Mouse (Mus musculus) cerebellum, postnatal 10 days (tissue): ENCODE measurements around the gene Aldh1b1.

ENCODE experiments used
- DNase-seq, 2 experiments: peaks; one replicate each; pipeline ENCODE4 v3.0.0; 2021; ENCODE audit warnings: mixed read lengths in 2 of 2

The Aldh1b1 gene

DNA sequence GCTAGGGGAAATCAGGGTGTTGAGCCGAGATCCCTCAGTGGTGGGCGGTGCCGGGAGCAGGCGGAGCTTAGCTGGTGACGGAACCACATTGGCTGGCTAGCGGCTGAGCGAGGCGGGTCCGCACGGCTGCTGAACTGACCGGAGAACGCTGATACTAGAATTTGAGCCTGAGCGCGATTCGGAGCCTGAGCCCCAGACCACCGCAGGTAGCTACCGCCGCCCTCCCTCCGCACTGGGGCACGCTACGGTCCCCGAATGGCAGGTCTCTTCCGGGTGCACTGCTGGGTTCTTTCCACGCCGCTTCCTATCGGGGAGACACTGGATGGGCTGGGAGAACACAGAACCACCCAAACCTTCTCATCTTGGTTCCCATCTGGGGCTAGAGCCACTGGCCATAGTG is at the start of gene Aldh1b1:
TSS of gene Aldh1b1 (plus strand) at position 59 of the 400 bp plus-strand sequence.
- peak; percentile 77 to 87 for DNase-seq

DNA sequence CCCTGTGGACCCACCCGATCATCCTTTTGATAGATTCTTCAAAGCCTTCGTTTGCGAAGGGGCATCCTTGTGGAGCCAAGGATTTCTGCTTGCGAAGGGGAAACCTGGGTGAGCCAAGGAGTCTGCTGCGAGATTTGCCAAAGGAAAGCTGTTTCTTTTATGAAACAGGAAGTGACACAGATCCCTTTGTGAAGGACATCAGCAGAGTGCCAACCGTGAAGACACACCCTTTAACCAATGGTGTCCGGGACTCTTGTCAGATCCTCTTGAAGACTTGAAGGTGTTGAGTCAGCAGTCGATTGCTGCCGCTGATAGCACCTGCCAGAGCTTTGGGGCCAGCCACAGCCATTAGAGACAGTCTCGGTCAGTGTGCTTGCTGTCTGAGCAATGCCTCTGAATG is 49.4 kb upstream of the Aldh1b1 start:
- no peak for DNase-seq

DNA sequence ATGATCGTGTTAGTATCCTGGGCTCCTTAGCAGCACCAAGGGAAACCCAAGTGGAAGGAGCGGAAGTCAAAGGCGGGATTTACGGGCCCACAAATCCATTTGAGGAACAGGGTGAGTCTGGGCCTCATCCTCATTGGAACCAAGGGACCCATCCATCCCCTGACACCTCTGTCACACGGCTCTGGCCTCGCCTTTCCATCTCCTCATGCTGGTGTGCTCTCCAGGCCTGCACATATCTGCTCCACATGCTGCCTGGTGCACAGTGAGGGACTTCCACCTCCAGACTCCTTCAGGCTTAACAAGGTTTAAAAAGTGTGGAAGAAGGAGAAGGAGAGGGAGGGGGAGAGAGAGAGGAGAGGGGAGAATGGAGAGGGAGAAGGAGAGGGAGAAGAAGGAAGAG is 48.3 kb upstream of the Aldh1b1 start:
- DNase-seq, result no peak

DNA sequence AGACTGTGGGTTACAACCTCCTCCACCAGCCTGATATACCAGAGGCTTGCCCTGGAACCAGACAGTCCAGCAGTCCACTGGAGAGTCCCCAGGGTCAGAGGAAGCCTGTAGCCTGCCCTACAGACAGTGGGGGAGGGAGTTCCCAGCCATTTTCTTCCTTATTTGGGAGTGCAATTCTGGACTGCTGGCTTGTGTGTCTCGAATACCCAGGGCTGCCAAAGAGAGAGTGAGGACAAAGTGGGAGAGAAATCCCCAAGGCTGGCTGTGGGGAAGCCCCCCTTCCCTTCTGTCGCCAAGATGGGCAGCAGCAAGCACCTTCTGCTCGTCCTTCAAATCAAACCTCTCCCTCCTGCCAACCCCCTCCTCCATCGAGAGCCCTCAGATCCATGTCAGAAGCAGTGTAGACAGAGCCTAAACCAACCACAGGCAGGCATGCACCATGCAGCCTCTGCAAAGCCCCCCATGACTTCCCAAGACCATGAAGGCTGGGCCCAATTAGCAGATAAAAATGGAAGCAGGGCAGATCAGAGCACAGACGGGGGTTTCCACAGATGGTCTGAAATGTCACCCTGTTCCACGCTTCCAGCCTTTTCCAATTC is 45.5 kb upstream of the Aldh1b1 start:
- DNase-seq, result peak; percentile 71 to 84

DNA sequence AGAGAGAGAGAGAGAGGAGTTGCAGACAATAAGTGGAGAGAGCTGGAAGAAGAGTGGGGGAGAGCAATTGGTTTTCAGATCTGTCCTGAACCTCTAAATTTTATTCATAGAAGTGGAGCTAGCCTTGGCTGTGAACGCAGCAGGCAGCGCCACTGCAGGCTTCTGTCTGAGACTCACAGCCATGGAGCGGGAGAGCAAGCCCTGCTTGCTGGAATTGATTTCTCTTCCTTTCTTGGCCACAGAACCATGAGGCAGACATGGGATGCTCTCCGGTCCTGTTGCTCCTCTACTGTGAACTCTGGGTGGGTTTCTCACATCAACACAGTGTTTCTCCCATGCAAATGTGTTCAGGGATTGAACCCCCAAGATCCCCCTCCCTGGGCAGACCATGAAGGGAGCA is 44.7 kb upstream of the Aldh1b1 start:
- peak; percentile 38 to 51 for DNase-seq

DNA sequence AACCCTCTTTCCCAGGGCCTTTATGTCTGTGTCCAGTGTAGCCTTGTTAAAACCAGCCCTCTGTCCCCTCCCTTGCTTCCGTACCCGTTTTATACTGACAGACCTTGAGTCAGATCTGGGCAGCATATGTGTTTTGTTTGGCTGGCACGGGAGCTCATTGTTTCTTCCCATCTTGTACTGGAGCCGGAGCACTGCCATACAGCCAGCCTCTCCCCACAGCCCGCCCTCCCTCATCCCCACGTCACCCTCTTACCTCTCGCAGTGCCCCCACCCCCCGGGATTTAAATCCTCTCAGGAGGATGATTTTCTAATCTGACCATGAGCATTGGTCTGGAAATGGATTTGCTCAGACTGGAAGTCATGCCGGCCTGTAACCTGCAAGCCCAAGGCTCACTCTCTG is 43.7 kb upstream of the Aldh1b1 start:
- peak; percentile 71 to 81 for DNase-seq

DNA sequence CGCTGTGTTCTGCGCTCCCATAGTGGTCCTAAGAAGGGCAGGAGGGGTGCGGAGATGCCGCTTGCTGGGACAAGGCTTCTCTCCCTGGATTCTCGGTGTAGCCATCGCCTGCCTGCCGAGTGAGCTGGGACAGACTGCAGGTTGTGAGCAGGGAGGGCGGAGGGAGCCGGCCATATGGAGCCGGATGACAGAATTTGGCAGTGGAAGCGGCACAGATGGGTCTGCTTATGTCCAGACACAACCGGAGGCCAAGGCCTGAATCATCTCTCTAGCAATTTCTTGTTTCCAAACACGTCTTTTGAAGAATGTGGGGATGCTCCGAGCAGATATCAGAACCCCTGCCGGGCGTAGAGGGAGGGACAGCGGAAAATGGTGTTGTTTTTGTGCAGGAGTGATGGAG is 42.9 kb upstream of the Aldh1b1 start:
- peak; percentile 96 to 97 for DNase-seq

DNA sequence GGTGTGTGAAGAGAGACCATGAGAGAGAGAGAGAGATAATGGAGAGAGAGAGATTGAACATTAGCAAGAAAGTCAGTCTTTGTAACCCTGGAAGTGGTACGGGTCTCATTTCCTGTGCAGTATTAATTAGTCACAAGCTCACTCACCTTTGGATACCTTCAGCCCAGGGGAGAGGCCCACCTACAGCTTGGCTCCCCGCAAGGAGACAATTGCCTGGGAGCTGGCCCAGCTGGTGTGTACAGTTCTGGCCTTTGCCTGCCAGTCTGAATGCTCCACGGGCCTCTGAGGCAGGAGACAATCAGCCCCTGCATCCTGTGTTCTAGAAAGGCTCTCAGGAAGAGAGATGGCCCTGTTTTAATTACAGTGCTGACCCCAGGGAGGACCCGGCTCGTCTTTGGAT is 40.9 kb upstream of the Aldh1b1 start:
- no peak for DNase-seq

DNA sequence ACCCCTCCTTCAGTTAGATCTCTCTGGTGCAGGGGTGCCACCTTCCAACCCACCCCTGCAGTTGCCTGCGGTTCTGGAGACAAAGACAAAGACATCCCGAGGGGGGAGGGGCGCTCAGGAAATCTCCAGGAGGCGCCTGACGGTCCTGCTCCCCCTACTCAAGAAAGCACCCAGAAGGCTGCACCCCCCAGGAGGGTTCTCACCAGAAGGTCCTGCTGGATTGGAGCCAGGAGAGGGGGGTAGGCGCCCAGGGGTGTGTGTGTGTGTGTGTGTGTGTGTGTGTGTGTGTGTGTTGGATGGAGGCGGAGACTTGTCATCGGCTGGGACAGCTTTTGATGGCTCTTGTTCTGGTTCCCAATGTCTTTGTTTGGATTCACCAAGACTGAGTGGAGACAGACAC is 39.4 kb upstream of the Aldh1b1 start:
- DNase-seq, result peak in 1 of 2 experiments; percentile 49

DNA sequence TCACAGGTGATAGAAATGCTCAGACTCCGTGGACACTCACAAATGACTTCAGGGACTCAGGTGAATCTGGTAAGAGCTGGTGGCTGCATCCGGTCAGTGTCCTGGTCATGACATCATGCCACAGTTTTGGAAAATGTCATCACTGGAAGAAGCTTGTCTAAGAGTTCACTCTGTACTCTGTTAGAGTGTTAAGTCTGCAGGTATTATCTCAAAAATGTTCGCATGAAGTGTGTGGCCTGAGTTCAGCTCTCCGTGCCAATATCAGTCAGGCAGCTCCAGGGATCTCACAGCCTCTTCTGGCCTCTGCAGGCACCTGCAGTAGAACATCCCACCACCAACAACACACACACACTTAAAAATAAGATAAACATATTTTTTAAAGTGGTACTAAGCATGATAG is 36.2 kb upstream of the Aldh1b1 start:
- DNase-seq, result no peak

DNA sequence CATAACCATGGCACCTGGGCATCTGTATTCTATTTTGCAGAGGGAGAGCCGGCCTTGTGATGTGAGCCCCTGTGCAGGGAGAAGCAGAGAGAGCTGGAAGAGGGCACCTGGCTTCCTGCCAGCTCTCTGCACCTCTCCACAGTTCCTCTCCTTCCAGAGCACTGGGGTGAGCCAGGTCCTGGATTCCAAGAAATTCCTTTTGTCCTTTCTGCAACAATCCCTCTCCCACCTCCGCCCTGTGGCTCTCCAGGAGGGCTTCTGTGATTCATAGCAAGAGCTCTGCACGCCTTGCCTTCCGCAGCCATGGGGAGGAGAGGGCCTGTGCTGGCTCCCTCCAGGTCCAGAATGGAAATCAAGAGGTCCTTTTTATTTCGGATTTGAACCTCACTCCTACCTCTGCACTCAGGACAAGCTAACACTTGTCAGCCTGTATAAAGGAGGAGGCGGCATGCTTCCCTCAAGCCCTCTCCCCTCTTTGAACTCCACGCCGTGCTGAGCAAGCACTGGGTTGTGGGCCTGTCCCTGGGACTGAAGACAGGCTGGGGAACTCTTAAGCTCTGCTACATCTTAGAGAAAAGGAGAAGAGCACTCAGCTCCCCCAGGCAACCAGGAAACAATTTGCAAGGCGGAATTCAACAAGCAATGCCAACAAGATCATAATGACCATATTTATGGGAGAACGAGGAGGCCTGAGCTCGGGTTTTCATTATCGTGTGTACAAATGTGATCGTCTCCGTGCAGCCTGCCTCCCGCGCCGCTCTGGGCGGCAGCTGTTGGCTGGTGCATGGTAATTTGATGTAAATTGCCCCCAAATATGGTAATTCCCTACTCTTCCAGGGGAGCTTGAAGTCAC is 35.3 kb upstream of the Aldh1b1 start:
- DNase-seq, result peak; percentile 57 to 62

DNA sequence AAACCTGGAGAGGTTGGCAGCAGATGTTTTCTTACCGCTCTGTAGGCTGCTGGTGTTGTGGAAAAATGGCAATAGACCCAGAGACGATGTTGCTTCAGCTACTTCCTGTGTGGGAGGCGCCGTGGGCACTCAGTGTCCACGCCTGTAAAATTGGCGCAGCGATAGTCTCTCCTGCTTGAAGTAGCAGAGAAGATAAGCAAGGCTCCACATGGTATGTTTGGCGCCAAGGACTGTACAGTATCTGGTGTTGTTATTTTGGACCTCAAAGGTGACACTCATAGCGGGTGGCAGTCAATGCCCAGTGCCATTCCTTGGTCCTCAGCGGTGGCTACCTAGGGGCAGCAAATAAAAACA is 34.7 kb upstream of the Aldh1b1 start:
- no peak for DNase-seq

DNA sequence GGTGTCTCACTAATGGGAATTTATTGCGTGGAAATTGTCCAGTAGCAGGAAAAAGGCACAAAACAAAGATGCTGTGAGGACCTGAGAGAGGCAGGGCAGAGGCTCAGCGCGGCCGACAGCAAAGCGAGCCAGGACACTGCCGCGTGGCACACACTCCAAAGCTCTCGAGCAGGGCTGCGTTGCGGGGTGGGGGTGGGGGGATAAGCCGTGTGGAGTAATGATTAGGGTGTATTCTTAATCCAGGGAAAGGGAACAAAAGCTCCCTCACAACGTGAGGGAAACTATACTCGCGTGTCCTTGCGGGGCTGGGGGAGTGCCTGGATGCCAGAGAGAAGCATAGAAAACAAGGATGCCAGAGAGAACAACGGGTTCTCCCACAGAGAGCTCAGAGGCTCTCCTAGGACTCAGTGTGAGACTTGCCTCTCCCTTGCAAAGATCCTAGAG is 33.7 kb upstream of the Aldh1b1 start:
- DNase-seq, result peak; percentile 43 to 61

DNA sequence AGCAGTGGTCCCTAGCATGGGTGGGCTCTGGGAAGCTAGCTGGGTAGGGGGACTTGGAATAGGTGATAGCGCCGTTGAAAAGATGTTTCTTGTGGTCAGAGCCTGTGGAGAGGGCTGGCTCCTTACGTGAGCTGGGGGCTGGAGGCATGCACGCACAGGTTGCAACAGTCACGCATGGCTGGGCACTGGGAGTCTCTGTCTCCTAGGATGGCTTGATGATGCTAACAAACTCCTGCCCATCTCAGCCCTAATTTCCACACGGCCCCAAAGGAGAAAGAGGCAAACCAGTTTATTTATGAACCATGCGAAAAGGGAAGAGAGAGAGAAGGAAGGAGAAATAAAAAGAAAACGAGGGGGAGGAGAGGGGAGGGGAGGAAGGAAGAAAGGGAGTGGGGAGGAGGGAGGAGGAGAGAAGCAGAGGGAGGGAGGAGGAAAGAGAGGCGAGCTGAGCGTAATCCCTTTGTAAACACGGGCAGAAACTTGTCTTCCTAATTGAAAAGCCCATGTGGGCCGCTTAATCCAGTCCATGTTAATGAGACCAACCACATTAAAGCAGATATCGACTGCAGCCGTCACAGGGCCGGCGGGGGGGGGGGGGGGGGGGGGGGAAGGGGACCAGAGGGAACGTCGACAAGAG is 33.1 kb upstream of the Aldh1b1 start:
- DNase-seq, result peak; percentile 52 to 74

DNA sequence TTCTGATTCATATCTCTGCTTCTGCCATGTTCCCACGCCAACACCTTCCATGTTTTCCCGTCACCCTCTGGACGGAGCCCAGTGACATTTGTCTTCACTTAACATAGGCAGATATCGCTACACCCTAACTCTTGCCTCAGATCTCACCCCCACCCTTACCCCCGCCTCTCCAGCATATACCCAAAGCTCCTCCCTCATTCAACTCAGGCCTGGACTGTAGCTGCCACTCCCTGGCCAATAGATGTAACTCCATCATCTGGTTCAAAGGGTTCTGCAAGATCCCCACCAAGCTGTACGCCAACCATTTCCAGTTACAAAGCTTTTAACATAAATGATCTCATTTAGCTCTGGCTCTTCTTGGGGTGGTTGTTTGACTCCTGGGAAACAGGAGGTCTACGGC is 32.0 kb upstream of the Aldh1b1 start:
- no peak for DNase-seq

DNA sequence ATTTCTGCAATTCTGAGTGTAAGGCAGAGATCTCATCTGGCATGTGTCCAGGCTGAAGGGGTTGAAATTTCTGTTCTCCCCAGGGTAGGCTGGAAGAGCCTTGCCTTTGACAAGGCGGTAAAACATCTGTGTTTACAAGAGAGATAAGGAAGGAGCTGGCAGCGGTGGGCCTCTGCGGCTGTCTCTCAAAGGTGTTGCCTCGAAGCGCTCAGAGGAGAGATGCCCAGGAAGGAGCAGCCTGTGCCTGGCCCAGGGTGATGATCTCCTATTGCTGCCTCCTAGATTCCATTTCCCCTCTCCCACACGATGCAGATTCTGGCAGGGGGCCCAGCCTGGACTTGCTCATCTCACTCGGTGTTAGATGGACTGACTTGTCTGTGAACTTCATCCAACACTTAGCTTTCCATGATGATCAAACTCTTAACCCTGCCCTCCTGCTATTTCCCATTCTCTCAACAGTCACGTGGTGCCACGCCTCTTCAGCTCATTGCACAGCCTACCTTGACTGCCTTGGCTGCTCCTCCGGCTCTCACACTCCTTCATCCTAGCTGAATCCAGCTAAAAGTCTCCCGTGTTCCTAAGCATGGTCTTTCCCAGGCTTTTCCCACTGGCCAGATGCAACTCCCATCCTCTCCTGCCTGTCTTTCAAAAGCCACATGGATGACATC is 30.8 kb upstream of the Aldh1b1 start:
- peak; percentile 58 to 65 for DNase-seq

DNA sequence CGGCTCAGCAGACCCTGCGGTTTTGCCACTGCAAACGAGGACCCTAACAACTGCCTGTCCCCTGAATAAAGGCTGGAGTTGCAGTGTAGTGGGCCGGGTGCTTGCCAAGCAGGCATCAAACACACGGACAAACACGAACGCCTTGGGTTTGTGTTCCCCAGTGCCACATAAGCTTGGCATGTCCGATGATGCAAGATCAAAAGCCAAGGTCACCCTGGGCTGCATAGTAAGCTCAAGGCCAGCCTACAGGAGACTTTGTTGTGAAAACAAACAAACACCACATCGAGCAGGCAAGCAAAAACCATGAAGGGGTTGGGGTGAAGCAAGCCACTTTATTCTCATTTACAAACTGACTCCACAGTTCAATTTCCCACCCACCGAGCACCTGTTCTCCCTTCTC is 29.7 kb upstream of the Aldh1b1 start:
- no peak for DNase-seq

DNA sequence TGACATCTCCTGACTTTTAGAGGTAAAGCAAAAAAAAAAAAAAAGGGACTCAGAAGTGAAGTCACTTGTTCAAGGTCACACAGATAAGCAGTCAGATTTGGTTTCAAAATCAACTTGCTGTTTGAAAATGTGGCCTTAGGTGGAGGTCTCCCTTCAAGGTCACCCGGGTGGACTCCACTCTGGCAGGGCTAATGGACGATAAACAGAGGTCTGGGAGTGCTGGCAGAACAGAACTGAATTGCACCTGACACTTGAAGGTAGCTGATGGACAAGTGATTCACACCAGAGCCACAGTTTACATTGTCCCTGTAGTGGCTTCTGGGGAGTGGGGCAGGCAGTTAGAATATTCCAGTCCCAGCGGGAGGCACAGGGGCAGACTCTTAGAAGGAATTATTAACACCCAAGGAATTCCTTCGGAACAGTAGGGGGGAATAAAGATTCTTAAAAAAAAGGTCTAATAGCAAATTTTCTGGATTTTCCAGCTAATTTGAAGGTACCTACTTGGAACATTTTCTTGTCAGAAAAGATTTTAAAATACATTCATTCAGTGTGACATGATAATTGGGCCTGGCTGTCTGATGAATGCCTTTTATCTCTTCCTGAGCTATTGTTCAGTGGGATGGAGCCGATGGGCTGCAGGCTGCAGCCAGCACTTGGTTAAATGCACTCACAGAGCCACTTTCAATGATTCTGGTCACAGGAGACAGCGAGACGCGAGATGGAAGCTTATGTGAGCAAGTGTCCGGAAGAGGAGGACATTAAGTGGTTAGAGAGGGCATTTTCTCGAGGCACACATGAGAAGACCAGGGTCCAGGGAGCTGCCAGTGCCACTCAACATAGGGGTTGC is 28.8 kb upstream of the Aldh1b1 start:
- DNase-seq, result no peak

DNA sequence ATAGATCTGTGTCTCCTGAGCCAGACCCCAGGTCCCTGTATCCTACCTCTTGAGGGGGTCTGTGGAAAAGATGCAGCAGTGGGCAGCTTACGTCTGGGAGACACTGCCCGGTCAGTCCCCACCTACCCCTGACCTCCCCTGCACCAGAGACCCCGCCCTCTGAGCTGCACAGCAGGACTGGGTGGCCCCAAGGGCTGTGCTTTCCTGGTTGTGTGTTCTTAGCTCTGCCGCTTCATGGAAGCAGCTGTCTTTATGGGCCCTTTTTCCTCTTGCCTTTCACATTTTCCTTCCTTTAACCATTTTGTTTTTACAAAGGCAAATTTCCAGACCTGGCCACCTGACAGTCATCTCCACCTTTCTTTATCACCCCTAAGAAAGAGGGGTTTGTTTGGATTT is 28.2 kb upstream of the Aldh1b1 start:
- no peak for DNase-seq

DNA sequence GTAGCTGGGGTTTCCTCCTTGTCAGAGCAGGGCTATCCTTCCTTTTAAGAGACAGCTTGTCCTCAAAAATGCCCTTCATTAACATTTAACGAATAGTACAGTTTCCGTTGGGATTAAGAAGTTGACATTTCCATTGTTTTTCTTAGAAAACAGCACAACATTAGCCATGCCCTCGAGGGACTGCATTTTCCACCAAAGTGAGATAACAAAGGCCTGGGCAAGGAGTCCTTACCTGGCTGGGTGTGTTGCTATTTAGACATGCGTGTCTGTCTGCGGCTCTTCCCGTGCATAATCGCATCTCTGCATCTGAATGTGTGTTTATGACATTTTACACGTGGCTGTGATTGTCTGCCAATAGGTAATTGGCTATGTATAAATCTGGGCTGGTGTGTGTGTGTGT is 27.6 kb upstream of the Aldh1b1 start:
- DNase-seq, result no peak

DNA sequence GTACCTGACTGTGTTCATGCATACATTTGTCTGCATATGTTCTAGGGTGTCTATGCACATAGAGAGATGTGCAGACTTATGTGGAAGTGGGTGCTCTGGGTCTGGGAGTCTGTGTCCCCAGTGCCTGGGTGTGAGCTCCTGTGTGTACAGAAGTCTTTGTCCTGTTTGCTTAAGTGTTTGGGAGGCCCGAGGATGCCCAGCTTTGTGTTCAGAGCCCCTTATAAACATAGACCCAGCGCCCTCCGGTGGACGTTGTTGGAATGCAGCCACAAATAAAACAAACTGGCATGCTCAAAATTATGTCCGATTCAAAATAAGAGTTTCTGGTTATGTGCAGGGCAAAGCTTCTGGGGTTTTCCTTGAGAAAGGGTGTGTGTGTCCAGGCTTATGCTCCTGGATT is 27.2 kb upstream of the Aldh1b1 start:
- DNase-seq, result peak; percentile 79 to 82

DNA sequence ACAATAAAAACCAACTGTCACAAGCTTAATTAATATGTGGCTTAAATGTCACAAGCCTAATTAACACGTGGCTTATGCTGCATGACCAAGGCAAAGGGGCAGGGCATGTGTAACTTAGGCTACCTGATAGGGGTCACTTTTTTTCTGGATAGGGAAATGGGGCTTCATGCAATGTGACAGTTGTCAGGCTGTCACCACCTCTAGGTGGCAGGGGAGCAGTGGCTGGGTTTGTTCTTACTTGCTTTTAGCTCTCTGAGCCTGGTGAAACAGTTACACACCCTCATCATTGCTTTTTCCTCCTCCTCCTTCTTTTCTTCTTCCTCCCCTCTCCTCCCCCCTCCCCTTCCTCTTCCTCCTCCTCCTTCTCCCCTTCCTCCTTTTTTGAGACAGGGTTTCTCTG is 15.2 kb upstream of the Aldh1b1 start:
- no peak for DNase-seq

DNA sequence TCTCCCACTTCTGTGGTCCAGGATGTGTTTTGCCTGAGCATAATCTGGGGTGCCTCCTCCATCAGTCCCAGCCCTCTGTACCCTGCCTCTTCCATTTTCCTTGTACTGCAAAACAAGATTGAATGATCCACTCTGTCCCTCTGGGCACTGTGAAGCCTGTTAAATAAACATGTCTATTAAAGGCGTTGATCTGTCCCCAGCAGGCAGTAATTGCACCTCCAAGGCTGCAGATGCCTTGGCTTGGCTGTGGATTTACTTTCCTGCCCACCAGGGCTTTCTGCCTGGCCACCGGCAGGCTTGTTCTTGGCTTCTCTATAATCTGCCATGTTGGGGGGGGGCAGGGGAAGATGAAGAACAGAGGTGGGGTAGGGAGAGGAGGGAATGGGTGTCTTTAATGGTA is 12.9 kb upstream of the Aldh1b1 start:
- peak; percentile 82 to 87 for DNase-seq
